Mouse (Mus musculus): ENCODE data around the gene Rasgef1b.

Rasgef1b gene

GRCm38 (mm10) chr5:99398472-99399070, 330.3 kb downstream of the Rasgef1b start:
- no peak for DNase-seq (ENCODE audit: low spot score)

- DNase-seq (ENCODE audit: low spot score), result no peak
These were observed 334.3 kb downstream of the Rasgef1b start for GRCm38 (mm10) chr5:99394578-99394977.

- no peak for DNase-seq (ENCODE audit: low spot score)
These were observed 337.3 kb downstream of the Rasgef1b start for GRCm38 (mm10) chr5:99391525-99391924.

- DNase-seq (ENCODE audit: low spot score), result no peak
These were observed 338.1 kb downstream of the Rasgef1b start for GRCm38 (mm10) chr5:99390776-99391175.

GRCm38 (mm10) chr5:99390314-99390713, 338.6 kb downstream of the Rasgef1b start:
- DNase-seq (ENCODE audit: low spot score), result no peak

GRCm38 (mm10) chr5:99388585-99389250, 340.1 kb downstream of the Rasgef1b start:
- DNase-seq (ENCODE audit: low spot score), result no peak

GRCm38 (mm10) chr5:99388131-99388530, 340.7 kb downstream of the Rasgef1b start:
- no peak for DNase-seq (ENCODE audit: low spot score)

GRCm38 (mm10) chr5:99387185-99387981, 341.5 kb downstream of the Rasgef1b start:
- DNase-seq (ENCODE audit: low spot score), result no peak

- DNase-seq (ENCODE audit: low spot score), result no peak
These were observed 342.5 kb downstream of the Rasgef1b start for GRCm38 (mm10) chr5:99386246-99386845.

GRCm38 (mm10) chr5:99385737-99386136, 343.1 kb downstream of the Rasgef1b start:
- DNase-seq (ENCODE audit: low spot score), result no peak

GRCm38 (mm10) chr5:99385090-99385489, 343.8 kb downstream of the Rasgef1b start:
- DNase-seq (ENCODE audit: low spot score), result no peak

- no peak for DNase-seq (ENCODE audit: low spot score)
These were observed 345.0 kb downstream of the Rasgef1b start for GRCm38 (mm10) chr5:99383783-99384281.

GRCm38 (mm10) chr5:99382786-99383185, 346.1 kb downstream of the Rasgef1b start:
- no peak for DNase-seq (ENCODE audit: low spot score)

- DNase-seq (ENCODE audit: low spot score), result no peak
These were observed 347.2 kb downstream of the Rasgef1b start for GRCm38 (mm10) chr5:99381639-99382038.

- DNase-seq (ENCODE audit: low spot score), result no peak
These were observed 348.0 kb downstream of the Rasgef1b start for GRCm38 (mm10) chr5:99380882-99381281.

GRCm38 (mm10) chr5:99380166-99380565, 348.7 kb downstream of the Rasgef1b start:
- no peak for DNase-seq (ENCODE audit: low spot score)

- no peak for DNase-seq (ENCODE audit: low spot score)
These were observed 350.2 kb downstream of the Rasgef1b start for GRCm38 (mm10) chr5:99378437-99379226.

- DNase-seq (ENCODE audit: low spot score), result no peak
These were observed 353.1 kb downstream of the Rasgef1b start for GRCm38 (mm10) chr5:99375725-99376124.

- no peak for DNase-seq (ENCODE audit: low spot score)
These were observed 354.4 kb downstream of the Rasgef1b start for GRCm38 (mm10) chr5:99374460-99374859.

GRCm38 (mm10) chr5:99373570-99374151, 355.2 kb downstream of the Rasgef1b start:
- DNase-seq (ENCODE audit: low spot score), result no peak

- DNase-seq (ENCODE audit: low spot score), result no peak
These were observed 358.2 kb downstream of the Rasgef1b start for GRCm38 (mm10) chr5:99370636-99371035.

All from urinary bladder, postnatal 10 days (tissue).